Comparison of ENCODE assay signal across 9 mouse cellular contexts in the genomic region with DNA sequence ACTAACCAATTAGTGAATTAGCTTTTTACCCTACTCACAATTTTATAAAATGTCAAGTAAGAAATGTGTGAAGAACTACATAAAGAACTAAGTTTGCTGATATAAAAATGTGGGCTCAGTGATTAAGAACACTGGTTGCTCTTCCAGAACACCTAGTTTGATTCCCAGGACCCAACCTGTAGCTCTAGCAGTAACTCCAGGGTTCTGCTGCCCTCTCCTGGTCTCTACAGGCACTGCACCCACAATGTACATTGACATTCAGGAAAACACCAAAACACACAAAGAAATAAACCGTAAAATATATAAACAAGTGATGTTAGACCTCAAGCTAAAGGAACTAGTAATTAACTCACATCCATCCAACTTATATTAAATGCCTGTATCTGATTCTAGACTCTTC. TPM values are rescaled to one million over a fixed set of nuclear protein-coding genes. Genes with fewer than 3 reads are reported as not detected.
A peak's percentile ranks its signal among the peaks of the same experiment; 100 is the strongest.
DNase-seq lines count a peak whose midpoint lies in the region; ATAC-seq and TF ChIP-seq lines count a peak whose summit lies in the region.
"Had no signal": no experiment of that assay in that cellular context is flagged by ENCODE, and none has a peak within 500 bp of the region (broad histone marks: within the 10 kb centered on the region; RNA-seq: fewer than 3 reads in every experiment).

No protein-coding gene starts in this region.

- no peak for ATAC-seq in intestine, embryonic 14.5 days (replicated peaks; ENCODE audit: low FRiP score, low TSS enrichment, low read depth)
- ATAC-seq in intestine, embryonic 16.5 days, result no peak

- no peaks in the 10 kb centered on the region for H3K4me1 ChIP-seq in intestine, embryonic 14.5 days (replicated peaks; ENCODE audit: control insufficient read depth, insufficient read depth, low read length)
- H3K4me1 ChIP-seq in intestine, embryonic 16.5 days (ENCODE audit: control insufficient read depth, insufficient read depth, low read length), result no peaks in the 10 kb centered on the region
- no peaks in the 10 kb centered on the region for H3K4me1 ChIP-seq in MEL (ENCODE audit: control insufficient read depth in 1 of 2, insufficient read depth in 2 of 2, low read length in 2 of 2)
- H3K4me1 ChIP-seq: embryonic facial prominence, embryonic 12.5 days had no signal

- no peak for TF ChIP-seq POLR2A in MEL (IDR thresholded peaks at IDR 0.05; ENCODE audit: control insufficient read depth in 1 of 2, insufficient read depth in 1 of 2, low read depth in 1 of 2, low read length in 2 of 2, poor library complexity in 1 of 2)

- no peak for TF ChIP-seq EP300 in MEL (IDR thresholded peaks at IDR 0.05; ENCODE audit: low read depth in 1 of 2, low read length in 2 of 2)

- H3K9ac ChIP-seq in intestine, embryonic 14.5 days (ENCODE audit: low read length), result no peak overlapping the region
- H3K9ac ChIP-seq in intestine, embryonic 16.5 days (ENCODE audit: low read depth, low read length), result no peak overlapping the region
- H3K9ac ChIP-seq in MEL (ENCODE audit: control insufficient read depth, low read depth, low read length, poor library complexity, severe bottlenecking), result no peak overlapping the region
- H3K9ac ChIP-seq: embryonic facial prominence, embryonic 12.5 days had no signal

- no peak overlapping the region for H3K27ac ChIP-seq in intestine, embryonic 14.5 days (ENCODE audit: low read depth)
- no peak overlapping the region for H3K27ac ChIP-seq in intestine, embryonic 16.5 days (ENCODE audit: low read length)
- H3K27ac ChIP-seq in MEL (ENCODE audit: control insufficient read depth, low read depth, low read length), result no peak overlapping the region
- H3K27ac ChIP-seq: embryonic facial prominence, embryonic 12.5 days had no signal

- no peaks in the 10 kb centered on the region for H3K9me3 ChIP-seq in intestine, embryonic 14.5 days (ENCODE audit: control insufficient read depth, low read length)
- H3K9me3 ChIP-seq in intestine, embryonic 16.5 days (ENCODE audit: control insufficient read depth, low read length), result no peaks in the 10 kb centered on the region
- H3K9me3 ChIP-seq in MEL (replicated peaks; ENCODE audit: insufficient read depth, low read length), result no peaks in the 10 kb centered on the region
- H3K9me3 ChIP-seq: embryonic facial prominence, embryonic 12.5 days had no signal

- H3K36me3 ChIP-seq in intestine, embryonic 14.5 days (ENCODE audit: control insufficient read depth, insufficient read depth, low read length), result peaks cover 68% of the 10 kb centered on the region
- 0 out of 2 replicates have a peak, but pooled peaks cover 5% of the 10 kb centered on the region for H3K36me3 ChIP-seq in intestine, embryonic 16.5 days (ENCODE audit: control insufficient read depth, insufficient read depth, low read length)
- H3K36me3 ChIP-seq in MEL (ENCODE audit: control insufficient read depth in 1 of 2, insufficient read depth in 2 of 2, low read length in 2 of 2), result peaks cover 0 to 5% of the 10 kb centered on the region in 2 experiments; a peak in 3 of 4 replicates

- TF ChIP-seq CTCF in MEL (IDR thresholded peaks at IDR 0.05 in 2 of 3, conservative IDR thresholded peaks at IDR 0.05 in 1 of 3; ENCODE audit: control insufficient read depth in 1 of 3, insufficient read depth in 1 of 3, low read depth in 2 of 3, low read length in 3 of 3, poor library complexity in 1 of 3, severe bottlenecking in 1 of 3), result peak; percentile 69 to 88 (median 73)

- WGBS in intestine, embryonic 14.5 days, result 59% methylated on average over 1 of the region's 1 CpGs
- 69% methylated on average over 1 of the region's 1 CpGs for WGBS in intestine, embryonic 16.5 days

- no peak overlapping the region for H3K4me3 ChIP-seq in intestine, embryonic 14.5 days (ENCODE audit: low read depth, low read length)
- no peak overlapping the region for H3K4me3 ChIP-seq in intestine, embryonic 16.5 days (ENCODE audit: low read length)
- no peak overlapping the region for H3K4me3 ChIP-seq in MEL (ENCODE audit: control insufficient read depth in 1 of 2, insufficient read depth in 1 of 2, low read depth in 2 of 2, low read length in 2 of 2)
- H3K4me3 ChIP-seq: embryonic facial prominence, embryonic 12.5 days had no signal

- DNase-seq in intestine, embryonic 14.5 days (ENCODE audit: low spot score), result peak; percentile 66
- peak; percentile 73 for DNase-seq in MEL (ENCODE audit: low read depth, low spot score)
- peak; percentile 18 for DNase-seq in cerebellum, adult 11-12 months
- peak; percentile 16 to 47 for DNase-seq in frontal cortex, postnatal 10 days (ENCODE audit: low spot score in 2 of 2)
- peak; percentile 48 to 76 for DNase-seq in layer of hippocampus, adult 18-20 months (ENCODE audit: low spot score in 2 of 2)
- peak; percentile 62 for DNase-seq in lung, postnatal 14 days
- DNase-seq in spleen, adult 12 weeks (ENCODE audit: low spot score), result peak; percentile 19

- no peaks in the 10 kb centered on the region for H3K79me2 ChIP-seq in MEL (ENCODE audit: control insufficient read depth, insufficient read depth, low read length, poor library complexity)

- H3K27me3 ChIP-seq in intestine, embryonic 14.5 days (replicated peaks; ENCODE audit: control insufficient read depth, insufficient read depth, low read length), result no peaks in the 10 kb centered on the region
- H3K27me3 ChIP-seq in intestine, embryonic 16.5 days (replicated peaks; ENCODE audit: control insufficient read depth, insufficient read depth, low read length), result no peaks in the 10 kb centered on the region
- H3K27me3 ChIP-seq in MEL (ENCODE audit: control insufficient read depth in 1 of 2, insufficient read depth in 2 of 2, low read length in 2 of 2), result no peaks in the 10 kb centered on the region
- H3K27me3 ChIP-seq: embryonic facial prominence, embryonic 12.5 days had no signal

- TF ChIP-seq RAD21 in MEL (IDR thresholded peaks at IDR 0.05; ENCODE audit: low read depth, low read length), result peak; percentile 40

- H3K4me2 ChIP-seq in intestine, embryonic 14.5 days (ENCODE audit: low read length), result no peak overlapping the region
- no peak overlapping the region for H3K4me2 ChIP-seq in intestine, embryonic 16.5 days (ENCODE audit: low read depth, low read length)
- H3K4me2 ChIP-seq: embryonic facial prominence, embryonic 12.5 days had no signal

TF ChIP-seq in MEL, 35 proteins besides CTCF, POLR2A, EP300 and RAD21:
- TF ChIP-seq SMC3 (IDR thresholded peaks at IDR 0.05; ENCODE audit: low read depth, low read length) (peak; percentile 44), ZNF384 (IDR thresholded peaks at IDR 0.05; ENCODE audit: low read depth, low read length) (no peak)

RNA-seq across cellular contexts. Expression of a gene that starts 7.3 kb away (rescaled TPM):
- 0.24 and 0.76 TPM in 2 replicates for polyA plus RNA-seq in intestine, embryonic 14.5 days (2014; fragmentation: Nextera tagmentation; extraction: Ambion mirVana)
- 0.43 and 0.50 TPM in 2 replicates for polyA plus RNA-seq in intestine, embryonic 16.5 days (2015; fragmentation: Nextera tagmentation; extraction: Ambion mirVana)
- 8.9 and 11.2 TPM in 2 replicates for total RNA-seq in MEL (2012; rRNA removed)
- polyA plus RNA-seq in MEL (2012; ENCODE audit: insufficient read depth in 1 of 2, insufficient read length in 2 of 2, low read depth in 1 of 2, low replicate concordance in 2 of 2, missing spikeins in 1 of 2), result 1 to 10 TPM in 1 of 2 experiments, not detected in 1; 2.1 TPM
- total RNA-seq in layer of hippocampus, adult 18-20 months (2021), result under 1 TPM; 0.28 to 0.54 TPM

RNA-seq across cellular contexts. Expression of a gene that starts 7.9 kb away (rescaled TPM):
- 35.8 and 37.2 TPM in 2 replicates for polyA plus RNA-seq in intestine, embryonic 14.5 days (2014; fragmentation: Nextera tagmentation; extraction: Ambion mirVana)
- polyA plus RNA-seq in intestine, embryonic 16.5 days (2015; fragmentation: Nextera tagmentation; extraction: Ambion mirVana), result 29.6 and 29.9 TPM in 2 replicates
- total RNA-seq in MEL (2012; rRNA removed), result 35.8 and 36.3 TPM in 2 replicates
- 10 to 100 TPM in 1 of 2 experiments, not detected in 1; 34.3 TPM for polyA plus RNA-seq in MEL (2012; ENCODE audit: insufficient read depth in 1 of 2, insufficient read length in 2 of 2, low read depth in 1 of 2, low replicate concordance in 2 of 2, missing spikeins in 1 of 2)
- total RNA-seq in layer of hippocampus, adult 18-20 months (2021), result 10 to 100 TPM; 17.0 to 17.4 TPM

Comparison
In these comparisons a context has a peak if more than half of its experiments do, and no peak if none do; other contexts are left out.
1. DNase-seq: peak in every context shown above with its lines; median percentile 73 in MEL; 66 in intestine, embryonic 14.5 days; 62 in layer of hippocampus, adult 18-20 months; 62 in lung, postnatal 14 days; 32 in frontal cortex, postnatal 10 days; 19 in spleen, adult 12 weeks; 18 in cerebellum, adult 11-12 months.